Mouse (Mus musculus): ENCODE measurements around the gene Pik3r5.

Gene Pik3r5

DNA sequence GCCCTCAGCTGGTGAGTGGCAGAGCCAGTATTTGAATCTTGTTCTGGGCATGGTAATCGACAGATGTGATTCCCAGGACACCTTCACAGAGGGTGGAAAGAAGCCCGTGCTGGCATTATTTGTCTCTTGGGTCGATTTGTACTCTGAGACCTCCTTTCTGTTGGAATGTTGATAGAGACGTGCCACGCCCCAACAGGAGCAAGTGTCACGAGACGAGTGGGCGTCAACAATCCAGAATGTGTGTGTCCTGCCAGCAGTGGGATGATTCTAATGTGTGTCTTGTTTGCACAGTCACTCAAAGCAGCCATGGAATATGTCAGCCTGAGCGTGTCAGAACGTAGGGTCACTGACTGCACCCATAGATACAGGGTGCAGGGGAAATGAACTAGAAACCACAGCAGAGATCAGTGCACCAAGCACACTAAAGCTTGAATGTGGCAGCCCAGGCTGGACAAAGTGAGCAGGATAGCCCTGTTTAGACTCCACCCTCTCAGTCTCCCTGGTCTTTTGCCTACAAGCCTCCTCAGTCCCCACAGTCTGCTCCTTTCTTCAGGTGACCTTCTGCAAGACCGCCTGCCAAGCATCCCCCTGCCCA lies 100.1 kb downstream of the Pik3r5 start:
- DNase-seq = no peak

GRCm38 (mm10) chr11:68532773-68533172 lies 100.9 kb downstream of the Pik3r5 start:
- DNase-seq = no peak

DNA sequence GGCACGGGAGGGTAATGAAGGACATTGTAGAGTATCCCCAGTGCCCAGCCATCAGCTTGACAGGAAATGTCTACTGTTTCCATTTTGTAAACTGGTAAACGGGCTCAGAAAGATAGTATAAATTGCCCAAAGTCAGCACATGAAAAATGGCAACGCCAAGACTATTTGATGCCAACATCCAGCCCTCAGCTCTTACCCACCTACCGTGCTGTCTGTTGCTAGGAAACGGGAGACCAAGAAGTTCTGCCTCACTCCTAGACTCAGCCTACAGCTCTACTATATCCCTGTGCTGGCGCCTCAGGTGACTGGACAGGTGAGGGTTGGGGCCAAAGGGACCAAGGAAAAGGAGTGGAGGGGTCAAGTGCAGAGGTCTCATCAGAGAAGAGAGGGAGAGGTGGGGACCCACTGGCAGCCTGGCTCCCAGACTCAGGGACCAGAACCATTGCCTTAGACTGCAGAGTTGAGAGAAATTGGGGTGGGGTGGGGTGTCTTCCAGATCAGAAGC lies 102.1 kb downstream of the Pik3r5 start:
- no peak for DNase-seq

DNA sequence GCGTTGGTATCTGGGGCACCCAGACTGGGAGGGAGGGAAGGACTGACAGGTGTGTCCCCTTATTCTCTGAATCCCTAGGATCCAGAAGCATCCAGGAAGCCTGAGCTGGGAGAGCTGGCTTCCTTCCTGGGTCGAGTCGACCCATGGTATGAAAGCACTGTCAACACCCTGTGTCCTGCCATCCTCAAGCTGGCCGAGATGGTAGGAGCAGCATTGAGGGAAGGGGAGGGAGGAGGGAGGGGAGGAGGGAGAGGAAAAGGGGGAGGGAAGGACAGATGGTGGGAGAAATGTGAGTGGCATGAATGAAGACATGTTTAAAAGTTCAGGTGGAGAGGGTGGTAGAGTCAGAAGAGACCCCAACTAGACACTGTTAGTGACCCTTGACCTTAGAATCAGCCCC lies 104.1 kb downstream of the Pik3r5 start:
- no peak for DNase-seq

GRCm38 (mm10) chr11:68536465-68536864 lies 104.5 kb downstream of the Pik3r5 start:
- no peak for DNase-seq

DNA sequence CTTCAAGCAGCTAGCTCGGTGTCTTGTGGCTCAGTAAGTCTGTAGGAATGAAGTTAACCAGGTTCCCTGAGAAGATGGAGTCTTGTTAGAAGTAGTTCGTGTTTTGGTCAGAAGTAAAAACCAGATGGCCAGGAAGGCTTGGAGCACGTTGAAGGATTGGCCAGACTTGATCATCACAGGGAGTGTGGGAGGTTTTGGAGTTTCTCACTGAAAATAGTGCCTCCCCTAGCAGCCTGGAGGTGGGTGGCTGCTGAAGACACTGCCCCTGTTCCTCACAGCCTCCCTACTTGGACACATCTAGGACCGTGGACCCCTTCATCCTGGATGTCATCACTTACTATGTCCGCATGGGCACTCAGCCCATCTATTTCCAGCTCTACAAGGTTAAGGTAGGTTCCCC lies 107.7 kb downstream of the Pik3r5 start:
- no peak for DNase-seq

DNA sequence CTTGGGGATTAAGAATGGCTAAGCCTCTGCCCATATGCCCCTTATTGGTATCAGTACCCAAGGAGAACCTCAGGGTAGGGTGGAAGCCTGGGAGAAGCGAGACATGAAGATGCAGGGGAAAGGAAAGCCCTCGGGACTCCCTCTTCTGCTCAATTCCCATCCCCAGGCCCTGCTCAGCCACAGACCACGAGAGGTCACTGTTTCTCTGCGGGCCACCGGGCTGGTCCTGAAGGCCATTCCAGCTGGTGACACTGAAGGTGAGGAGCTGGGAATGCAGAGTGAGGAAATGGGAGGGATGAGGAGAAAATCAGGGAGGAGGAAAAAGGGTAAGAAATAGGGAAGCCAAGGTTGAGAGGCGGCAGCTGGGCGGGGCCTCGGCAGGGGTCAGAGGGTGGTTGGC lies 112.6 kb downstream of the Pik3r5 start:
- DNase-seq = no peak

- DNase-seq = no peak
These were observed 113.3 kb downstream of the Pik3r5 start for GRCm38 (mm10) chr11:68545172-68545571.

DNA sequence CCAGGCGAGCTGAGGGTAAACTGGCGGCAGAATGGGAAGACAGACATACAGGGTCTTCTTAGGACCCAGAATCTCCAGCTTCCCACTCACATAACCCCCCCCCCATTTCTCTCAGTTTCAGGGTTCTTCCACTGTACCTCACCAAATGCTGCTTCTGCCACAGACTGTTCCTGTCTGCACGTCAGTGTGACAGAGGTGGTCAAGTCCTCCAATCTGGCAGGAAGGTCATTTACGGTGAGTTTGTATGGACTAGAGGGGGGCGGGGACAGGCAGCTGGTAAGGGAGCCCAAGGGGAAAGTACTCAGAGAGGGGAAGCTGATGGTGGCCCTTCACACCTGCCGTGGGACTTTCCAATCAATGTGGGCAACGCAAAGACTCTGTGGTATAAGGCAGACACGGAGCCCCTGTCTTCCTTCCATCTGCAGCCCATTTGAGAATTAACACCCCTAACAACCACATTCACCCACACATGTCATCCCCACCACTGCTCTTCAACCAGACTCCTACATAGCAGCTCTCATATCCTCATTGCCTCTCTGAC lies 113.8 kb downstream of the Pik3r5 start:
- no peak for DNase-seq
